Mouse (Mus musculus): ENCODE results near the gene Fam243.

Gene Fam243

GRCm38 (mm10) chr16:92321341-92321740 is at the start of gene Fam243:
TSS of gene Fam243 (minus strand) at chr16:92321441.
- in situ Hi-C loops (cut with MseI, MboI): no loop called here

DNA sequence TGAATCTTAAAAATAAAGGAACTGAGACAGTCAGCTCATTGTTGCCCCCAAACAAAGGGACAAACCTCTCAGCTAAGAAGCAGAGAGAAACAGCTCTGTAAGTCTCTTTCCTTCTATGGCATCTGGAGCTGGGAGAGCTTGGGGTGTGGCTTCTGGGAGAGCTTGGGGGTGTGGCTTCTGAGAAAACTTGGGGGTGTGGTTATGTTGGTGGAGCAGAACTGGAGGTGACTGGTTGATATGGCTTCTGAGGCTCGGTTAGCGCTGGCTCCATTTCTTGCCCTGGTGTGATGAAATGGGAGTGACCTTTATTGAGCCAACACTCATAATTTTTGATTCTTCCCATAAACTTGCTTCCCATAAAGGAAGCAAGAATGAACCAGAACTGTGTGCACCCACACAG is 48.0 kb upstream of the Fam243 start:
- in situ Hi-C loops (cut with MseI, MboI): no loop called here

DNA sequence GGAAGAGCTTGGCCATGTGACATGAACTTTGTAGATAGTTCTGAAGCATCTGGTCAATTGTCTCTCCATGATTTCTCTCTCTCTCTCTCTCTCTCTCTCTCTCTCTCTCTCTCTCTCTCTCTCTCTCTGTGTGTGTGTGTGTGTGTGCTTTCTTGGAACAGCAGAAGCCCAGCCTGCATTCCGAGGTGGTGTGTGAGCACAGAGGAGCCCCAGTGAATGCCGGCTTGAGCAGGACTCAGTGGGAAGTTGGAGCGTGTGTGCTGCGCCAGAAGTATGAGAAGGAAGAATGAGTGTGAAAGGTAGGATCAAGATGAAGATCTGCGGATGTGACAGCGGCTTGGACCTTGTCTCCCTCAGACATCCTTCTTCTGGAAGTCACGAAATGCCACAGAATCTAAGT is 44.2 kb upstream of the Fam243 start:
- in situ Hi-C loops (cut with MseI, MboI): no loop called here

DNA sequence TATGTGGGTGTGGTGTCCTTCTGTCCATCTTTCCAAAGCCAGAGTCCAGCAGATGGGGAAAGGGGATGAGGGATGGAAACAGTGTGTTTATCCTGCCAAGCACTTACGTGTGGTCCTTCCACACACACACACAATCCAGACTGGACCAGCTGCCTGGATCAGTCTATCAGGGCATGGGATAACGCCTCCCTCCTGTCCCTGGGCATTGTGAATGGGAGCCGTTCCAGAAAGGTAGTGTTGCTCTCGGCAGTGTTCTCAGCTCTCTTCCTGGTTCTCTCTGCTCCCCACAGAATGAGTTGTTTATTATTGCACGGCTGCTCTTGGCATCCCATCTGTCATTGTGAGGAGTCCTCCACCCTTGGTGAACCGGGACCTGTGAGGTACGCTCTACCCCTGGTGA is 39.5 kb upstream of the Fam243 start:
- in situ Hi-C loops (cut with MseI, MboI): no loop called here

DNA sequence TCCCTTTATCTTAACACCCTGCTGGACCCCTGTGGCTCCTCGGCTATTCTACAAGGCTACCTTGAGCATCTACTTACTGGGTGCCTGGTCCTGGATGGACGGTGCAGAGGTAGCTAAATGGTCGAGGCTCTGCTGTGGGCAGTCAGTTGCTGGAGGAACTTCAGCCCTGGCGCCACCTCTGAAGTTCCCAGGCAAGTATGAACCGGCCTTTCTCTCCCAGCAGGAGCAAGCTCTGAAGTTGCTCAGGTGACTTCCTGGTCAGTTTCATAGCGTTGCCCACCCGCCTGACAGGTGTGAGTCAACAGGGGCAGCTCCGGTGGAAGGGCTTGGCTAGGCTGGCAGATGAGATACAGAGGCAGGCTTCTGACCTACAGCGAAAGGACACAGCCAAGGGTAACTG is 38.0 kb upstream of the Fam243 start, which contains the start of gene Kcne1:
Kcne1 (minus strand) TSS at position 240 of the 400 bp plus-strand sequence.
- in situ Hi-C loops (cut with MseI, MboI): no loop called here

DNA sequence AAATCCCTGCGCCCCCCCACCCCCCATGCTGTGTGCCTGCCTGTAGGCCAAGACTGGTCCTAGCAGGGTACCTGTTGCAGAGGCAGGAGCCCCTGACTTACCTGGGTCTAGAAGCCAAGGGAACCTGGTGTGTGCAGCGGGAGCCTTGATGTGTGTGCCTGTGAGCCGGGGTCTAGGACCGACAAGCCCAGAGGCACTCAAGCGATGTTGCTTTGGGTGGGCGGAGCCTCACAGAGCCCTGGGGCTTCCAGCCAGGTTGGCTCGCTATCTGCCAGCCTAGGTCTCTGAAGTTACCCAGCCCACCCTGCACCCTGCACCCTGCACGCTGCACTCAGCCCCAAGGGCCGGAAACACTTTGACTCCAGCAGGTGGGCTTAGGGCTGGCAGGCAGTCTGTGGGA is 37.5 kb upstream of the Fam243 start:
- in situ Hi-C loops (cut with MseI, MboI): no loop called here

GRCm38 (mm10) chr16:92357566-92357965 is 36.3 kb upstream of the Fam243 start:
- in situ Hi-C loops (cut with MseI, MboI): no loop called here

DNA sequence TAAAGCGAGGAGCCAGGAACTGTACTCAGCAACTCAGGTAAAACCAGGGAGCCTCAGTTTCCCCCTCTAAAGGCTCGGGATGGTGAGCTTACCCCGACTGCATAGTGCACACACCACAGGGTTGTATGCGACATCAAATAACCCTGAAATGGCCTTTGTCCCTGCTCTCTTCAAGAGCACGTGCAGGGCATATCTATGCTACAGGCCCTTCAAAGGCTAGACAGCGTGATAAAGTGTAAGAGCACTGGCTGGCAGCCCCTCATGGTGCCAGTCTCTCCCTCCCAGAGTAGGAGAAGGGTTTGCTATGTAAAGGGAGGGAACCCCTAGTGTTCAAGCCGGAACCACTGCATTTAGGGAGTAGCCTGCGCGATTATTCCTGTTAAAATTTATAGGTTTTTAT is 35.8 kb upstream of the Fam243 start:
- in situ Hi-C loops (cut with MseI, MboI): no loop called here

- in situ Hi-C loops (cut with MseI, MboI): no loop called here
These were observed 34.7 kb upstream of the Fam243 start for GRCm38 (mm10) chr16:92355982-92356381.

DNA sequence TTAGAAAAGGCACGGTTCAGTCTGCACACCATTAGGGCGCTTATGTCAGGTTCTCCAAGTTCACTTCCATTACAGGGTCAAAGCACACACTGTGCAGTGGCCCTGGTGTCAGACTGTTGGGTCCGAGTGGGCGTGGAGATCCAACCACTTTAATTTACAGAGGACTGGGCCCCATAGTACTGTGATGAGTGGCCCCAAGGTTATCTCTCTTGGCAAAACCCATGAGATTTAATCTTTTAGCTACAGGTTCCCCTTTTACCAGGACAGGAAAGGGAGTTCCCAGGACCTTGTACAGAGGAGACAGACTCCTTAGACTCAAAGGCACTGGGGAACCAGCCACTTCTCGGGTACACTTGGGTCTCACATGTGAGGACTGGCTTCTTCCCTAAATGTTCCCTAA is 34.1 kb upstream of the Fam243 start:
- in situ Hi-C loops (cut with MseI, MboI): no loop called here

DNA sequence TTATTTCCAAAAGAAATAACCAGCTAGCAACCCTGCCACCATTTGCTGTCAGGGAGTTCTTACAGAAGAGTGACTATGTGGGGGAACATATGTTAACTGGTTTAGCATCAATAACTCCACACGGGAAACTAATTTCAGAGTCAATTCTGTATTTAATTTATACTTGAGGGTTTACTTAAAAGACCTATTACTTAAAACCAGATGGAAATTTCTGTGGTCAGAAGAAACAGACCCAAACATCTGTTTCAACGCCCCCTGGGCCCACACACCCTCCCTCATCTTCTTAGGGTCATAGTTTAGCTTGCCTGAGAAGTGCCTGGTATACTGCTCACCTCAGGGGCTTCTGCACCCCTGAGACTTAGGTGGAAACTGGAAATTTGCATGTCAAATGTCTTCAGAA is 32.7 kb upstream of the Fam243 start:
- in situ Hi-C loops (cut with MseI, MboI): no loop called here

- in situ Hi-C loops (cut with MseI, MboI): no loop called here
These were observed 32.1 kb upstream of the Fam243 start for GRCm38 (mm10) chr16:92353295-92353694.

DNA sequence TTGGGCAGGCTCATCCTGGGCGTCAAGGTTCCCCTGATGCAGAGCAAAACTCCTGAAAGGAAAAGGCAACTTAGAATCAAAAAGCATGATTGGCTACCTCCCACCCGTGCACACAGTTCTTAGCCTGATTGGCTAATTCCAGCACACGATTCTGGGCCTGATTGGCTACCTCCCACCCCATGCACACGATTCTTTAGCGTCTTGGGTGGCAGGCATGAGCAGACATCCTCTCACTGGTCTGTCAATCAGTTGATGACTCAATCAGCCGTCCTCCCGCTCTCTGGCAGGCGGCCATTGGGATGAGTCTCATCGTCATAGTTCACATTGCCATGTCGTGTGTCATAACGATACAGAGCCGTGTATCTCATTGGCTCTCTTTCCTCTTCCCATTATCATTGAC is 27.7 kb upstream of the Fam243 start:
- in situ Hi-C loops (cut with MseI, MboI): no loop called here

DNA sequence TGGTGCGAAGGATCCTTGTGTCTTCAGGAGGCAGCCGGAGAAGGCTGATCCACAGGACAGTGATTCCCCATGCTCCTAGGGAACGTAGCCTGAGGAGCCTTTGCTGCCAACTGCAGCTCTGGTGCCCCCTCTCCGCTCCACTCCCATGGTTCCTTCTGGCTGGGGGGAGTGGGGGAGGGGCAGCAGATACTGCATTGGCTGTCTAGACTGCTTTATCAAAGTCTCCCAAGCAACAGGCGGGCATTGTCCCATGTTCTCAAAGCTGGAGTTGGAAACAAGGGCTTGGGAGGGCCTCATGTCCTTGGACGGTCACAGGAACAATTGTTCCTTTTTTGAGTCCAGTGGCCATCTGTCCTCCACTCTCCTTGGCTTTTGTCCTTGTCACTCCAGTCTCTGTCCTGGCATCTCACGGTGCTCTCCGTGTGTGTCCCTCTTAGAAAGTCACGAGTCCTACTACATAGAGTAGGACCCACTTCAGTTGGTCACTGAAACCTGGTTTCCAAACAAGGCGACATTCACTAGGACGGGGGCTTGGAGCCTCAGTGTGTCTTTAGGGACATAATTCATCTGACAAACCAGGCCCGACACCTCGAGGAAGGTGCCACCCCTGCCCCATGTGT is 25.2 kb upstream of the Fam243 start:
- in situ Hi-C loops (cut with MseI, MboI): no loop called here

DNA sequence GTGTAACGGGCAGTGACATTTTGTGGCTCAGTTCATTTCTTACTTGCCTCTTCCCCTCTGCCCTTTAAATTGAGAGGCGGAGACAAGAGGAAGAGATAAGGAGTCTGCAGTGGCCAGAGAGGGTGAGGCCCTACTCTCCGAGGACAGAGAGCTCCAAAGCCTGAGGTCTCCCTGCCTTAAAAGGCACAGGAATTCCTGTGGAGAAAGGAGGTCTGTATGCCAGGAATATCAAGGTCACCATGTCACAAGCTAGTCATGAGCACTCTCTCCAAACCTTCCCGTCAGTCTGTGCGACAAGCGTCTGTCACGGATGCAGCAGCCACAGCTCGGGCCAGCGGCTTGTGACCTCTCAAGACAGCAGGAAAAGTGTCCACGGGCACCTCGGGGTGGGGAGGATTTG is 23.9 kb upstream of the Fam243 start:
- in situ Hi-C loops (cut with MseI, MboI): no loop called here

GRCm38 (mm10) chr16:92340612-92341511 is 19.6 kb upstream of the Fam243 start:
- in situ Hi-C loops (cut with MseI, MboI): no loop called here

DNA sequence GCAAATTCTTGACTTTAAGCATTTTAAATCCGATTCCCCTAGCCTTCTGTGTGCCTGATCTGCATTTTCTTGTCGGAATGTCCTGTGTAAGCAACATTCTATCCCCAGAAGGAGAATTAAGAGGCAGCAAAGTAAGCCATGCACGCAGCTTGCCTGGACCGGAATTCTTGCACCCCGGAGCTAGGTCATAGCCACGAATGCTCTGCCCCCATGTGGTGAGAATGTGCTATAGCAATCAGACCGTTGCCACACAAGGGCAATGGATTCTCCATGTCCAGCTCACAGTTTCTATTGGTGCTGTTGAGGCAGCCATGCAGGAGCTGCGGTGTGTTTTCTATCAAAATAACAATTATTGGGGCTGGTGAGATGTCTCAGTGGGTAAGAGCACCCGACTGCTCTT is 15.0 kb upstream of the Fam243 start:
- in situ Hi-C loops (cut with MseI, MboI): no loop called here

DNA sequence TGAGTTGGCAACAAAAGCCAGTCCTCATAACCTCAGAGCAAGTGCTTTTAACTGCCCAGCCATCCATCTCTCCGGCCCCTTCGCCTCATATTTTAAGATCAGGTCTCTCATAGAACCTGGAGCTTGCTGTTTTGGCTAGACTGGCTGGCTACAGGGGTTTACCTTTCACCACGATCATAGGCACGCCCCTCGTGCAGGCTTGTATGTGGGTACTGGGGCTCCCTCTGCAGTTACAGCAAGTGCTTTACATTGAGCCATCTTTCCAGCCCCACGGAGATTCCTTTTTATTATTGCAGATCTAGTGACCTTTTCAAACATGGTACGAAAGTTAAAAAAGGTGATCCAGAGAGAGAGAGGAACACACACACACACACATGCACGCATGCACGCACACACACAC is 13.4 kb upstream of the Fam243 start:
- in situ Hi-C loops (cut with MseI, MboI): no loop called here

DNA sequence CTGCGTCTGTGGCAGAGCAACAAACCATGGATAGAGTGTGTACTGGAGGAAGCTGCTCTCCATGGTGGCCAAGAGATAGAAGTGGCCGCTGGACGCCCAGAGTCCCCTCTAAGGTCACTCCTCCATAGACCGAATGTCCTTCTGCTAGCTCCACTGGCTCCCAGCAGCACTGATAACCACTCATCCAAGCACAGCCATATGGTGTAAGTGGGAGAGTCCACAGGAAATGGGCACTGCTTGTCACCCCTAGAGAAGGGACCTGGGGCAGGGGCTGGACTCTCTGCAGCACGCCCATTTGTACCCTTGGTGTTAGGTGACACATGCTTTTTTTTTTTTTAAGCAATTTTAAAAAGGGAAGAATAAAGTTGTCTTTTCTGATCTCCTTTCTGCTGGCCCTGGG is 9.7 kb upstream of the Fam243 start:
- in situ Hi-C loops (cut with MseI, MboI): no loop called here

- in situ Hi-C loops (cut with MseI, MboI): no loop called here
These were observed 6.7 kb upstream of the Fam243 start for GRCm38 (mm10) chr16:92327911-92328310.

- in situ Hi-C loops (cut with MseI, MboI): no loop called here
These were observed 3.8 kb upstream of the Fam243 start for GRCm38 (mm10) chr16:92325062-92325406.

- in situ Hi-C loops (cut with MseI, MboI): no loop called here
These were observed 3.2 kb upstream of the Fam243 start for GRCm38 (mm10) chr16:92324309-92325061.

DNA sequence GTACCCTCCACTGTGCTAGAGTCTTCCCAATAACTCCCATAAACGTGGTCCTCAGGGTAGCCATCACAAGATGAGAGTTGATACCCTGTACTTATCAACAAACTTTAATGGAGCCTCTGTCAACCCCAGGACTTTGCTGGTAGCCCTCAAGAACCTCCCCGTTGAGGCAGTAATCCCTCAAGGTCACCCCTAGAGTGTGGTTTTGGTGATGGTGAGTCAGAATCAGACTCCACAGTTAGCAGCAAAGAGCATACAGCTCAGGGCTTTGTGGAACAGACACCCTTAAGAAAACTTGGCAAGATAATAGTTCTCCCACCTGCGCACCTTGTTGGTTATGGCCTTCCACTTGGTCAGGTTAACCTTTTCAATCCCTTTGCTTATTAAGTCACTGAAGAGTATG is 880 bp downstream of the Fam243 start:
- in situ Hi-C loops (cut with MseI, MboI): no loop called here

Measured in mouse trophoblast stem cell (cell line).